Mouse (Mus musculus) liver, adult 2 months (tissue): ENCODE results near the gene Atp5b. TPM values are rescaled to one million over a fixed set of nuclear protein-coding genes. Genes with fewer than 3 reads are reported as not detected.

Experiments
- DNase-seq: peaks from one replicate; pipeline ENCODE4 v3.0.0-alpha.2; 2011; ENCODE audit warnings: low read depth, low spot score; ENCODE audit errors: extremely low read depth
- H3K27ac ChIP-seq: fragments of 200-500 bp; replicated peaks from 2 replicates; pipeline ENCODE4 v1.5.1; 2012; ENCODE audit warnings: low read depth, mild to moderate bottlenecking, control low read depth, inconsistent platforms, low read length; ENCODE audit not compliant: insufficient read depth
- H3K27me3 ChIP-seq: fragments of 200-500 bp; 2 replicates; pipeline ENCODE4 v1.6.1; 2012; ENCODE audit warnings: mild to moderate bottlenecking, moderate library complexity, low read length, inconsistent platforms; ENCODE audit not compliant: control insufficient read depth, insufficient read depth
- H3K36me3 ChIP-seq: fragments of 200-500 bp; 2 replicates; pipeline ENCODE4 v1.6.1; 2012; ENCODE audit warnings: low read length, inconsistent platforms; ENCODE audit not compliant: control insufficient read depth, insufficient read depth
- H3K4me1 ChIP-seq: fragments of 200-500 bp; 2 replicates; pipeline ENCODE4 v1.6.1; 2011; ENCODE audit warnings: low read length; ENCODE audit not compliant: control insufficient read depth, insufficient read depth
- H3K4me3 ChIP-seq: fragments of 200-500 bp; 2 replicates; pipeline ENCODE4 v1.5.1; 2011; ENCODE audit warnings: low read depth, mild to moderate bottlenecking, control low read depth, low read length, moderate library complexity; ENCODE audit not compliant: insufficient read depth
- H3K79me2 ChIP-seq: fragments of 200-500 bp; 2 replicates; pipeline ENCODE4 v1.6.1; 2012; ENCODE audit warnings: inconsistent platforms, mild to moderate bottlenecking, low read length, moderate library complexity; ENCODE audit not compliant: control insufficient read depth, insufficient read depth
- H3K9ac ChIP-seq: fragments of 200-500 bp; 2 replicates; pipeline ENCODE4 v1.6.1; 2012; ENCODE audit warnings: low read depth, mild to moderate bottlenecking, control low read depth, inconsistent platforms, low read length
- CTCF ChIP-seq: fragments of 200-500 bp; IDR thresholded peaks from 2 replicates; pipeline ENCODE4 v1.5.1; 2011; ENCODE audit warnings: low read depth, low read length, control low read depth
- POLR2A ChIP-seq: fragments of 200-500 bp; IDR thresholded peaks from 2 replicates; pipeline ENCODE4 v1.6.1; 2011; ENCODE audit warnings: low read length, control low read depth; ENCODE audit not compliant: insufficient read depth; ENCODE audit errors: extremely low read depth
- WGBS: fragments of 180-500 bp; shearing (Covaris S2); methylation state at CpG from one replicate; pipeline ENCODE4 v1.1.7; 2018; 5-methylcytosine and 5-hydroxymethylcytosine counted together
- polyA plus RNA-seq: library from polyadenylated mRNA; depleted of rRNA; stranded (reverse); fragments of >200 nt; gene quantifications from 2 replicates; pipeline ENCODE4 v1.2.3, GENCODE M21; 2012
- total RNA-seq: library from RNA; depleted of rRNA; stranded (reverse); fragments of >200 nt; gene quantifications from 2 replicates; pipeline ENCODE4 v1.2.3, GENCODE M21; 2014

Gene Atp5b
- total and polyA plus RNA-seq, 2 experiments = 1,653 to 2,841 TPM

GRCm38 (mm10) chr10:128088181-128088580 is 5.1 kb downstream of the Atp5b start:
- Histone ChIP-seq H3K27me3 (no peaks in the 10 kb centered on the region), H3K4me3 (no peak overlapping the region), H3K27ac (peak overlapping the region; percentile 28; the same call in 1 of the 2 replicates), H3K36me3 (peaks cover 52% of the 10 kb centered on the region), H3K4me1 (peaks cover 20% of the 10 kb centered on the region), H3K9ac (no peak overlapping the region), H3K79me2 (peaks cover 15% of the 10 kb centered on the region)
- TF ChIP-seq POLR2A (no peak), CTCF (no peak)
- peak; percentile 94 for DNase-seq
- WGBS = 29% methylated on average over 5 of the region's 5 CpGs

- no peak overlapping the region for H3K27ac ChIP-seq
- no peak for DNase-seq
- WGBS = 22% methylated on average over 5 of the region's 5 CpGs
Observed at GRCm38 (mm10) chr10:128089842-128090241, 6.8 kb downstream of the Atp5b start.

GRCm38 (mm10) chr10:128090651-128091563 is 7.8 kb downstream of the Atp5b start:
- peak overlapping the region; percentile 68 for H3K27ac ChIP-seq
- H3K9ac ChIP-seq = peak overlapping the region; percentile 41; the same call in 1 of the 2 replicates
- 4% methylated on average over 14 of the region's 14 CpGs for WGBS
- peaks cover 36% of the 10 kb centered on the region for H3K36me3 ChIP-seq
- no peaks in the 10 kb centered on the region for H3K27me3 ChIP-seq
- H3K4me3 ChIP-seq = peak overlapping the region; percentile 90
- DNase-seq = peak; percentile 86
- H3K4me1 ChIP-seq = peaks cover 20% of the 10 kb centered on the region
- TF ChIP-seq CTCF (peak; percentile 76), POLR2A (no peak)
- H3K79me2 ChIP-seq = no peaks in the 10 kb centered on the region

More at GRCm38 (mm10) chr10:128089842-128090241, 6.8 kb downstream of the Atp5b start:
- Histone ChIP-seq H3K4me3 (no peak overlapping the region), H3K4me1 (peaks cover 22% of the 10 kb centered on the region), H3K36me3 (peaks cover 47% of the 10 kb centered on the region), H3K79me2 (peaks cover 3% of the 10 kb centered on the region; the same call in 1 of the 2 replicates), H3K9ac (no peak overlapping the region), H3K27me3 (no peaks in the 10 kb centered on the region)
- no peak for TF ChIP-seq POLR2A
- TF ChIP-seq CTCF = no peak

GRCm38 (mm10) chr10:128091564-128092505 is 8.8 kb downstream of the Atp5b start, which contains the start of gene Baz2a:
Gene Baz2a (plus strand): TSS chr10:128091577.
- H3K79me2 ChIP-seq = peaks cover 4% of the 10 kb centered on the region
- peak; percentile 83 for DNase-seq
- peaks cover 27% of the 10 kb centered on the region for H3K36me3 ChIP-seq
- H3K4me3 ChIP-seq = peak within 1 kb of the TSS; percentile 90
- peaks cover 16% of the 10 kb centered on the region for H3K4me1 ChIP-seq
- no peaks in the 10 kb centered on the region for H3K27me3 ChIP-seq
- H3K27ac ChIP-seq = peak within 1 kb of the TSS; percentile 97
- TF ChIP-seq POLR2A = peak; percentile 26; the same call in 1 of the 2 replicates
- TF ChIP-seq CTCF = no peak
- H3K9ac ChIP-seq = peak within 1 kb of the TSS; percentile 89
- under 1% methylated on average over 20 of the region's 20 CpGs for WGBS
